Mouse (Mus musculus): ENCODE measurements around the gene Mrap. TPM values are rescaled to one million over a fixed set of nuclear protein-coding genes. Genes with fewer than 3 reads are reported as not detected.

Mrap gene
- total and polyA plus RNA-seq, 3 experiments = not detected

DNA sequence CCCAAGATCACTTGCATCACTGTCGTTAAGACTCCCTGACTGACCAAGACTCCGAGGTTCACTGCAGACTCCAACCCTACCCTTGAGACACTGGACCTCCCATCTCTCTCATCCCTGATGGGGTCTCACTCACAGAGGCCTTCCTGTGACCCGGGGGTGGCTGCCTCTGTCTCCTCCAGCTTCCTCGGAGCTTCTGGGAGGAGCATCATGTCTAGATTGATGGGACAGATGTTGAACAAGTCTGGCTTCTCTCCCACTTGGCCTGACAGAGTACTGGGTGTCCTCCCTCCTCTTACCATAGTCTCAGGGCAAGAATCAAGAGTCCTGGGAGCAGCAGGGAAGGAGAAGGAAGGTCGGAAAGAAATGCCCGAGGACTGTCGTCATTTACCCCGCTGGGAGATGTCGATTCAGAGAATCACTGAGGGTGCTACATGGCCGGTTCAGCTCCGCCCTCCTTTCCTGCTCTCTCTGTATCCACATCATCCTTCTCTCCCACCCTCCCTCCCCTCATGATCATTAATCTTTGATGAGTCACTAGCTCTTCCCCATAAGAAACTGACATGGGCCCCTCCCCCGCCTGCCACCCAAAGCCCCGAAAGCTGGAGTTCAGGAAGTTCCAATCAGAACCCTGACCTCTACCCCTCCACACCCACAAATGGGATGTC lies 33.7 kb upstream of the Mrap start:
- peaks cover 10% of the 10 kb centered on the region for H3K9me3 ChIP-seq (replicated peaks; ENCODE audit: low read length)
- TF ChIP-seq USF2 (conservative IDR thresholded peaks at IDR 0.05; ENCODE audit: low read depth, low read length) = no peak
- H3K36me3 ChIP-seq (replicated peaks in 1 of 2; ENCODE audit: control insufficient read depth in 1 of 2, insufficient read depth in 1 of 2, low read length in 1 of 2) = no peaks in the 10 kb centered on the region
- H3K27me3 ChIP-seq (replicated peaks) = peaks cover 71% of the 10 kb centered on the region
- H3K27ac ChIP-seq (ENCODE audit: insufficient read depth, low read depth) = no peak overlapping the region
- peaks cover 0 to 2% of the 10 kb centered on the region in 2 experiments; a peak in 1 of 4 replicates for H3K4me1 ChIP-seq (ENCODE audit: control insufficient read depth in 1 of 2, insufficient read depth in 2 of 2)
- dilution Hi-C loops (cut with MboI; ENCODE audit: extremely low pct_ligation_motif_present, extremely low pct_unique_long_range_greater_than_20kb, low sequenced_read_pairs) (no loop called here), in situ Hi-C loops (cut with MboI; ENCODE audit: low pct_ligation_motif_present, low pct_unique_long_range_greater_than_20kb, low sequenced_read_pairs) (loop anchor here (25.0 kb wide), 1 partner anchor 317 kb away; the partner anchor contains the start of gene Hunk)
- no peak for DNase-seq (ENCODE audit: extremely low read depth)
- H3K9ac ChIP-seq (ENCODE audit: insufficient read depth, low read depth) = no peak overlapping the region
- no peak overlapping the region for H3K4me3 ChIP-seq (replicated peaks in 1 of 3; ENCODE audit: low read depth in 2 of 3, low read length in 2 of 3, poor library complexity in 1 of 3)
- H3K4me2 ChIP-seq (ENCODE audit: insufficient read depth, low read depth, poor library complexity, severe bottlenecking) = no peak overlapping the region
- H3K79me2 ChIP-seq (replicated peaks; ENCODE audit: control insufficient read depth, extremely low read depth, insufficient read depth, poor library complexity, severe bottlenecking) = no peaks in the 10 kb centered on the region

DNA sequence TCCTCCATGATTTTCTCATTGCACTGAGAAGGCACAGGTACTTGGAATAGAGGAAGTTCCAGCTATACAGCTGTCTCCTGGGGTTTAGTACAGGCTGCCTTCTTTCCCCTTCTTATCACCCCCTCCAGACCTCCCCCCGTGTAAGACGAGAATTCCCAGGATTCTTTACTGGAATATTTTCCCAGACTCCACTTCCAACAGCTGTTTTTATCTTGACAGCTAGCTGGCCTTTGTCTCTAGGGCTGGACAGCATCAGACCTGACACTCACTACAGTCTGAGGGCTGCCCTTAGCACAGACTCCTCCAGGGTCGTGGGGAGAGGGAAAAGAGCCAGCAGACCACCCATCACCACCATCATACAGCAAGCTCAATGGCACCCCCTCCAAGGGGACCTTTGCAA lies 31.7 kb upstream of the Mrap start:
- no peaks in the 10 kb centered on the region for H3K36me3 ChIP-seq (replicated peaks in 1 of 2; ENCODE audit: control insufficient read depth in 1 of 2, insufficient read depth in 1 of 2, low read length in 1 of 2)

GRCm38 (mm10) chr16:90709711-90710289 lies 28.2 kb upstream of the Mrap start:
- peaks cover 5% of the 10 kb centered on the region for H3K9me3 ChIP-seq (replicated peaks; ENCODE audit: low read length)
- no peak for DNase-seq (ENCODE audit: extremely low read depth)
- no peak for TF ChIP-seq MYC (IDR thresholded peaks at IDR 0.05; ENCODE audit: low read depth, low read length)
- no peak for TF ChIP-seq UBTF (IDR thresholded peaks at IDR 0.05; ENCODE audit: low read depth, low read length)
- TF ChIP-seq ZMIZ1 (IDR thresholded peaks at IDR 0.05; ENCODE audit: low read depth, low read length) = no peak
- TF ChIP-seq BHLHE40 (IDR thresholded peaks at IDR 0.05; ENCODE audit: low read depth, low read length) = peak; percentile 23; the same call in 1 of the 2 replicates
- TF ChIP-seq TBP (conservative IDR thresholded peaks at IDR 0.05; ENCODE audit: low read depth, low read length) = no peak
- no peak for TF ChIP-seq CHD1 (IDR thresholded peaks at IDR 0.05; ENCODE audit: low read depth, low read length)
- no peak for TF ChIP-seq ZNF384 (IDR thresholded peaks at IDR 0.05; ENCODE audit: low read depth, low read length)
- dilution Hi-C loops (cut with MboI; ENCODE audit: extremely low pct_ligation_motif_present, extremely low pct_unique_long_range_greater_than_20kb, low sequenced_read_pairs) (no loop called here), in situ Hi-C loops (cut with MboI; ENCODE audit: low pct_ligation_motif_present, low pct_unique_long_range_greater_than_20kb, low sequenced_read_pairs) (loop anchor here (25.0 kb wide), 1 partner anchor 322 kb away; the partner anchor contains the start of gene Hunk)
- no peak overlapping the region for H3K27ac ChIP-seq (ENCODE audit: insufficient read depth, low read depth)
- no peak overlapping the region for H3K4me3 ChIP-seq (replicated peaks in 1 of 3; ENCODE audit: low read depth in 2 of 3, low read length in 2 of 3, poor library complexity in 1 of 3)
- no peaks in the 10 kb centered on the region for H3K79me2 ChIP-seq (replicated peaks; ENCODE audit: control insufficient read depth, extremely low read depth, insufficient read depth, poor library complexity, severe bottlenecking)
- peaks cover 63% of the 10 kb centered on the region for H3K27me3 ChIP-seq (replicated peaks)
- H3K4me1 ChIP-seq (ENCODE audit: control insufficient read depth in 1 of 2, insufficient read depth in 2 of 2) = peaks cover 7 to 17% of the 10 kb centered on the region in 2 experiments; a peak in 3 of 4 replicates
- no peak overlapping the region for H3K4me2 ChIP-seq (ENCODE audit: insufficient read depth, low read depth, poor library complexity, severe bottlenecking)
- no peaks in the 10 kb centered on the region for H3K36me3 ChIP-seq (replicated peaks in 1 of 2; ENCODE audit: control insufficient read depth in 1 of 2, insufficient read depth in 1 of 2, low read length in 1 of 2)
- no peak overlapping the region for H3K9ac ChIP-seq (ENCODE audit: insufficient read depth, low read depth)

More for the DNA sequence above, 31.7 kb upstream of the Mrap start:
- Histone ChIP-seq H3K9ac (ENCODE audit: insufficient read depth, low read depth) (no peak overlapping the region), H3K9me3 (replicated peaks; ENCODE audit: low read length) (peaks cover 10% of the 10 kb centered on the region), H3K27ac (ENCODE audit: insufficient read depth, low read depth) (no peak overlapping the region), H3K4me2 (ENCODE audit: insufficient read depth, low read depth, poor library complexity, severe bottlenecking) (no peak overlapping the region), H3K79me2 (replicated peaks; ENCODE audit: control insufficient read depth, extremely low read depth, insufficient read depth, poor library complexity, severe bottlenecking) (no peaks in the 10 kb centered on the region), H3K27me3 (replicated peaks) (peaks cover 73% of the 10 kb centered on the region), H3K4me1 (ENCODE audit: control insufficient read depth in 1 of 2, insufficient read depth in 2 of 2) (peaks cover 0 to 2% of the 10 kb centered on the region in 2 experiments; a peak in 1 of 4 replicates), H3K4me3 (replicated peaks in 1 of 3; ENCODE audit: low read depth in 2 of 3, low read length in 2 of 3, poor library complexity in 1 of 3) (no peak overlapping the region)
- in situ Hi-C loops (cut with MboI; ENCODE audit: low pct_ligation_motif_present, low pct_unique_long_range_greater_than_20kb, low sequenced_read_pairs) = loop anchor here (25.0 kb wide), 1 partner anchor 319 kb away; the partner anchor contains the start of gene Hunk
- no peak for DNase-seq (ENCODE audit: extremely low read depth)
- TF ChIP-seq SMC3 (IDR thresholded peaks at IDR 0.05; ENCODE audit: low read depth, low read length) (no peak), NELFE (IDR thresholded peaks at IDR 0.05; ENCODE audit: low read depth, low read length) (no peak), ZC3H11A (IDR thresholded peaks at IDR 0.05; ENCODE audit: low read depth, low read length) (no peak), ZMIZ1 (IDR thresholded peaks at IDR 0.05; ENCODE audit: low read depth, low read length) (no peak), ELF1 (IDR thresholded peaks at IDR 0.05; ENCODE audit: low read depth, low read length) (no peak), JUN (IDR thresholded peaks at IDR 0.05; ENCODE audit: insufficient read depth, low read depth, low read length) (no peak), POLR2AphosphoS2 (IDR thresholded peaks at IDR 0.05; ENCODE audit: low read depth, low read length) (no peak), TCF12 (IDR thresholded peaks at IDR 0.05; ENCODE audit: low read depth, low read length) (no peak), UBTF (IDR thresholded peaks at IDR 0.05; ENCODE audit: low read depth, low read length) (no peak)
- dilution Hi-C loops (cut with MboI; ENCODE audit: extremely low pct_ligation_motif_present, extremely low pct_unique_long_range_greater_than_20kb, low sequenced_read_pairs) = no loop called here

All from CH12.LX (cell line).